Mouse (Mus musculus): Measurements from ENCODE around the gene Ifngr2.

GRCm38 (mm10) chr16:91531856-91532255 lies 15.0 kb upstream of the Ifngr2 start:
- TF ChIP-seq FLI1 (IDR thresholded peaks at IDR 0.05; ENCODE audit: low read length) = no peak
- no peak for TF ChIP-seq GATA1 (IDR thresholded peaks at IDR 0.05; ENCODE audit: borderline replicate concordance, low read length)
